Mouse (Mus musculus) cerebellum, adult 18-20 months (tissue): ENCODE measurements around the gene Tmem39b.

Experiments
- DNase-seq, 2 experiments: peaks; one replicate each; pipeline ENCODE4 v3.0.0; 2021

Gene Tmem39b

GRCm38 (mm10) chr4:129683901-129684493, 12.6 kb downstream of the Tmem39b start:
- no peak for DNase-seq

- no peak for DNase-seq
Measured at GRCm38 (mm10) chr4:129681837-129682236, 14.8 kb downstream of the Tmem39b start.

- peak in 1 of 2 experiments; percentile 15 for DNase-seq
Measured at GRCm38 (mm10) chr4:129672878-129673449, 23.7 kb downstream of the Tmem39b start.

- peak; percentile 88 to 95 for DNase-seq
Measured at GRCm38 (mm10) chr4:129672083-129672877, 24.4 kb downstream of the Tmem39b start, which contains the start of gene Kpna6. Gene Kpna6, minus strand, starts transcription at chr4:129672767.

GRCm38 (mm10) chr4:129671491-129672082, 25.1 kb downstream of the Tmem39b start:
- peak; percentile 54 to 56 for DNase-seq

GRCm38 (mm10) chr4:129662255-129662813, 34.3 kb downstream of the Tmem39b start:
- no peak for DNase-seq

GRCm38 (mm10) chr4:129661584-129661983, 35.1 kb downstream of the Tmem39b start:
- DNase-seq = no peak

GRCm38 (mm10) chr4:129654770-129655169, 41.9 kb downstream of the Tmem39b start:
- DNase-seq = no peak

- DNase-seq = no peak
Measured at GRCm38 (mm10) chr4:129650359-129650758, 46.3 kb downstream of the Tmem39b start.

- DNase-seq = no peak
Measured at GRCm38 (mm10) chr4:129648656-129649055, 48.0 kb downstream of the Tmem39b start.

GRCm38 (mm10) chr4:129645204-129645603, 51.4 kb downstream of the Tmem39b start:
- no peak for DNase-seq

- no peak for DNase-seq
Measured at GRCm38 (mm10) chr4:129641756-129642155, 54.9 kb downstream of the Tmem39b start.

- peak; percentile 97 to 99 for DNase-seq
Measured at GRCm38 (mm10) chr4:129640638-129641467, 55.8 kb downstream of the Tmem39b start, which contains the start of gene Txlna. Gene Txlna, minus strand, starts transcription at chr4:129641065.

- DNase-seq = peak; percentile 63
Measured at GRCm38 (mm10) chr4:129640101-129640637, 56.5 kb downstream of the Tmem39b start.

GRCm38 (mm10) chr4:129639221-129639620, 57.4 kb downstream of the Tmem39b start:
- DNase-seq = no peak

- DNase-seq = no peak
Measured at GRCm38 (mm10) chr4:129633852-129634251, 62.8 kb downstream of the Tmem39b start.

- no peak for DNase-seq
Measured at GRCm38 (mm10) chr4:129631867-129632266, 64.8 kb downstream of the Tmem39b start.

GRCm38 (mm10) chr4:129630944-129631343, 65.7 kb downstream of the Tmem39b start:
- peak; percentile 50 to 62 for DNase-seq
